Mouse (Mus musculus) kidney, postnatal 0 days (tissue): ENCODE data around the gene Cpm. TPM values are rescaled to one million over a fixed set of nuclear protein-coding genes. Genes with fewer than 3 reads are reported as not detected.
"Not testable (repeated sequence)": the region's sequence is repeated elsewhere in the genome, so short reads cannot be mapped to it uniquely, and the experiment has no call there.

Experiments
- ATAC-seq: fragments of 200-750 bp; cut with Nextera tagmentation; replicated peaks from 2 replicates; pipeline ENCODE4 v1.8.0; 2017; ENCODE audit warnings: low read depth, moderate number of reproducible peaks, moderate TSS enrichment, moderate library complexity; ENCODE audit not compliant: low FRiP score
- DNase-seq: peaks from one replicate; pipeline ENCODE4 v3.0.0-alpha.2; 2016; ENCODE audit warnings: low spot score
- H3K27ac ChIP-seq: fragments of 300-500 bp; sonication (generic); 2 replicates; pipeline ENCODE4 v1.5.1; 2014; ENCODE audit warnings: mild to moderate bottlenecking
- H3K27me3 ChIP-seq: fragments of 300-500 bp; sonication (generic); 2 replicates; pipeline ENCODE4 v1.6.1; 2014; ENCODE audit warnings: low read length, mixed read lengths; ENCODE audit not compliant: insufficient read depth
- H3K36me3 ChIP-seq: fragments of 300-500 bp; sonication (generic); 2 replicates; pipeline ENCODE4 v1.6.1; 2014; ENCODE audit warnings: low read length, mixed read lengths; ENCODE audit not compliant: insufficient read depth
- H3K4me1 ChIP-seq: fragments of 300-500 bp; sonication (generic); replicated peaks from 2 replicates; pipeline ENCODE4 v1.6.1; 2014; ENCODE audit warnings: antibody characterized with exemption, low read length, mixed read lengths; ENCODE audit not compliant: insufficient read depth
- H3K4me2 ChIP-seq: fragments of 300-500 bp; sonication (generic); 2 replicates; pipeline ENCODE4 v1.6.1; 2014; ENCODE audit warnings: mild to moderate bottlenecking, low read length, moderate library complexity, mixed read lengths
- H3K4me3 ChIP-seq: fragments of 300-500 bp; sonication (generic); replicated peaks from 2 replicates; pipeline ENCODE4 v1.5.1; 2014; ENCODE audit warnings: low read depth, low read length
- H3K9ac ChIP-seq: fragments of 300-500 bp; sonication (generic); 2 replicates; pipeline ENCODE4 v1.6.1; 2014; ENCODE audit warnings: low read depth, low read length
- H3K9me3 ChIP-seq: fragments of 300-500 bp; sonication (generic); replicated peaks from 2 replicates; pipeline ENCODE4 v1.6.1; 2016; ENCODE audit warnings: low read length, inconsistent platforms, mixed read lengths
- CTCF ChIP-seq: IDR thresholded peaks from 2 replicates; pipeline ENCODE4 v1.5.1; 2016; ENCODE audit warnings: antibody characterized with exemption, low read depth, mild to moderate bottlenecking, moderate library complexity
- WGBS: fragments of 180-500 bp; shearing (Covaris S2); extraction: QIAGEN DNeasy Blood & Tissue Kit; methylation state at CpG from one replicate; pipeline ENCODE4 v1.1.7; 2014; 5-methylcytosine and 5-hydroxymethylcytosine counted together
- polyA plus RNA-seq: library from polyadenylated mRNA; unstranded; fragments of >200 nt; fragmentation: Nextera tagmentation; extraction: Ambion mirVana; gene quantifications from 2 replicates; pipeline ENCODE4 v1.2.1, GENCODE M21; 2015

Cpm gene
- polyA plus RNA-seq, 1 experiment from 2014 or later = 51.7 TPM

GRCm38 (mm10) chr10:117584102-117584501 lies 45.2 kb upstream of the Cpm start:
- H3K36me3 ChIP-seq = no peaks in the 10 kb centered on the region
- TF ChIP-seq CTCF = no peak
- no peak overlapping the region for H3K27ac ChIP-seq
- no peak for ATAC-seq
- no peak for DNase-seq
- H3K4me1 ChIP-seq = no peaks in the 10 kb centered on the region
- WGBS = 49% methylated on average over 3 of the region's 3 CpGs
- no peaks in the 10 kb centered on the region for H3K27me3 ChIP-seq
- H3K4me3 ChIP-seq = no peak overlapping the region
- H3K9ac ChIP-seq = no peak overlapping the region
- H3K9me3 ChIP-seq = no peaks in the 10 kb centered on the region
- H3K4me2 ChIP-seq = no peak overlapping the region

- Histone ChIP-seq H3K9me3 (no peaks in the 10 kb centered on the region), H3K9ac (no peak overlapping the region), H3K4me3 (no peak overlapping the region), H3K27me3 (no peaks in the 10 kb centered on the region), H3K36me3 (no peaks in the 10 kb centered on the region), H3K4me1 (no peaks in the 10 kb centered on the region), H3K27ac (no peak overlapping the region), H3K4me2 (no peak overlapping the region)
- WGBS = 80% methylated on average over 6 of the region's 6 CpGs
- ATAC-seq (no peak), DNase-seq (no peak)
- TF ChIP-seq CTCF = no peak
These were observed 44.5 kb upstream of the Cpm start for GRCm38 (mm10) chr10:117584566-117585515.

- ATAC-seq = no peak
- no peaks in the 10 kb centered on the region for H3K4me1 ChIP-seq
- WGBS = 70% methylated on average over 2 of the region's 2 CpGs
These were observed 43.5 kb upstream of the Cpm start for GRCm38 (mm10) chr10:117585600-117586299.

GRCm38 (mm10) chr10:117586859-117587258 lies 42.4 kb upstream of the Cpm start:
- H3K27me3 ChIP-seq = no peaks in the 10 kb centered on the region
- WGBS = 40% methylated on average over 11 of the region's 11 CpGs
- no peak; the same call in 1 of the 2 replicates for ATAC-seq

More at GRCm38 (mm10) chr10:117585600-117586299, 43.5 kb upstream of the Cpm start:
- no peak overlapping the region for H3K4me3 ChIP-seq
- no peaks in the 10 kb centered on the region for H3K27me3 ChIP-seq
- DNase-seq = no peak
- H3K36me3 ChIP-seq = no peaks in the 10 kb centered on the region
- no peak overlapping the region for H3K9ac ChIP-seq
- H3K27ac ChIP-seq = no peak overlapping the region
- TF ChIP-seq CTCF = no peak
- no peak overlapping the region for H3K4me2 ChIP-seq
- H3K9me3 ChIP-seq = no peaks in the 10 kb centered on the region

GRCm38 (mm10) chr10:117587335-117587734 lies 42.0 kb upstream of the Cpm start:
- TF ChIP-seq CTCF = no peak
- no peaks in the 10 kb centered on the region for H3K36me3 ChIP-seq

More at GRCm38 (mm10) chr10:117586859-117587258, 42.4 kb upstream of the Cpm start:
- Histone ChIP-seq H3K27ac (no peak overlapping the region), H3K9ac (no peak overlapping the region), H3K4me2 (no peak overlapping the region), H3K36me3 (no peaks in the 10 kb centered on the region), H3K4me3 (no peak overlapping the region), H3K9me3 (no peaks in the 10 kb centered on the region), H3K4me1 (no peaks in the 10 kb centered on the region)
- TF ChIP-seq CTCF = no peak
- peak; percentile 80 for DNase-seq

GRCm38 (mm10) chr10:117588416-117589143 lies 40.7 kb upstream of the Cpm start:
- H3K9me3 ChIP-seq, H3K4me2 ChIP-seq, H3K27ac ChIP-seq, H3K36me3 ChIP-seq, H3K27me3 ChIP-seq, ATAC-seq, H3K4me1 ChIP-seq, DNase-seq, H3K4me3 ChIP-seq, H3K9ac ChIP-seq: not testable (repeated sequence)
- WGBS = 81% methylated on average over 11 of the region's 11 CpGs

More at GRCm38 (mm10) chr10:117587335-117587734, 42.0 kb upstream of the Cpm start:
- WGBS = 84% methylated on average over 10 of the region's 10 CpGs
- Histone ChIP-seq H3K9me3 (no peaks in the 10 kb centered on the region), H3K4me2 (no peak overlapping the region), H3K4me3 (no peak overlapping the region), H3K9ac (no peak overlapping the region), H3K4me1 (no peaks in the 10 kb centered on the region), H3K27ac (no peak overlapping the region), H3K27me3 (no peaks in the 10 kb centered on the region)
- DNase-seq (no peak), ATAC-seq (no peak)
